Mouse (Mus musculus): ENCODE results near the gene Abcg1. TPM values are rescaled to one million over a fixed set of nuclear protein-coding genes. Genes with fewer than 3 reads are reported as not detected.
A peak's percentile ranks its signal among the peaks of the same experiment; 100 is the strongest.

Abcg1 gene
- polyA plus RNA-seq, 1 experiment from 2014 or later, result 10.1 TPM

GRCm38 (mm10) chr17:31074053-31074590 is 16.6 kb downstream of the Abcg1 start:
- H3K36me3 ChIP-seq (ENCODE audit: control insufficient read depth, insufficient read depth, low read length), result no peaks in the 10 kb centered on the region
- H3K27me3 ChIP-seq (ENCODE audit: control insufficient read depth, insufficient read depth, low read length), result no peaks in the 10 kb centered on the region
- ATAC-seq (ENCODE audit: insufficient number of reproducible peaks, insufficient read depth, low FRiP score, low read depth), result no peak
- H3K9me3 ChIP-seq (ENCODE audit: control insufficient read depth, low read length), result no peaks in the 10 kb centered on the region
- peaks cover 50 to 69% of the 10 kb centered on the region in 2 experiments for H3K4me1 ChIP-seq (ENCODE audit: control insufficient read depth in 2 of 2, insufficient read depth in 2 of 2, low read length in 2 of 2)
- 24% methylated on average over 7 of the region's 7 CpGs for WGBS
- peak overlapping the region; percentile 37 to 85; a peak in 3 of 4 replicates for H3K27ac ChIP-seq (replicated peaks in 1 of 2; ENCODE audit: control insufficient read depth in 1 of 2, insufficient read depth in 1 of 2, low read depth in 2 of 2, low read length in 2 of 2)
- peak overlapping the region; percentile 64 for H3K4me2 ChIP-seq (ENCODE audit: low read length)
- 0 out of 4 replicates have a peak overlapping the region, but pooled peaks of 1 of the 2 experiments have one; percentile 10 for H3K4me3 ChIP-seq (ENCODE audit: control insufficient read depth in 1 of 2, insufficient read depth in 1 of 2, low read depth in 1 of 2, low read length in 2 of 2)
- no peak overlapping the region; the same call in 1 of the 2 replicates for H3K9ac ChIP-seq (ENCODE audit: low read length)

- Histone ChIP-seq H3K27ac (replicated peaks in 1 of 2; ENCODE audit: control insufficient read depth in 1 of 2, insufficient read depth in 1 of 2, low read depth in 2 of 2, low read length in 2 of 2) (peak overlapping the region in 1 of 2 experiments; percentile 85; a peak in 2 of 4 replicates), H3K9ac (ENCODE audit: low read length) (no peak overlapping the region), H3K4me2 (ENCODE audit: low read length) (no peak overlapping the region), H3K9me3 (ENCODE audit: control insufficient read depth, low read length) (no peaks in the 10 kb centered on the region), H3K36me3 (ENCODE audit: control insufficient read depth, insufficient read depth, low read length) (no peaks in the 10 kb centered on the region), H3K27me3 (ENCODE audit: control insufficient read depth, insufficient read depth, low read length) (no peaks in the 10 kb centered on the region), H3K4me1 (ENCODE audit: control insufficient read depth in 2 of 2, insufficient read depth in 2 of 2, low read length in 2 of 2) (peaks cover 50 to 67% of the 10 kb centered on the region in 2 experiments), H3K4me3 (ENCODE audit: control insufficient read depth in 1 of 2, insufficient read depth in 1 of 2, low read depth in 1 of 2, low read length in 2 of 2) (no peak overlapping the region)
- 55% methylated on average over 3 of the region's 3 CpGs for WGBS
- no peak for ATAC-seq (ENCODE audit: insufficient number of reproducible peaks, insufficient read depth, low FRiP score, low read depth)
Measured at GRCm38 (mm10) chr17:31074666-31075065, 17.2 kb downstream of the Abcg1 start.

GRCm38 (mm10) chr17:31075471-31075870 is 18.0 kb downstream of the Abcg1 start:
- ATAC-seq (ENCODE audit: insufficient number of reproducible peaks, insufficient read depth, low FRiP score, low read depth), result no peak
- Histone ChIP-seq H3K9me3 (ENCODE audit: control insufficient read depth, low read length) (no peaks in the 10 kb centered on the region), H3K36me3 (ENCODE audit: control insufficient read depth, insufficient read depth, low read length) (no peaks in the 10 kb centered on the region), H3K4me2 (ENCODE audit: low read length) (no peak overlapping the region), H3K27me3 (ENCODE audit: control insufficient read depth, insufficient read depth, low read length) (no peaks in the 10 kb centered on the region), H3K27ac (replicated peaks in 1 of 2; ENCODE audit: control insufficient read depth in 1 of 2, insufficient read depth in 1 of 2, low read depth in 2 of 2, low read length in 2 of 2) (peak overlapping the region in 1 of 2 experiments; percentile 85; a peak in 2 of 4 replicates), H3K4me3 (ENCODE audit: control insufficient read depth in 1 of 2, insufficient read depth in 1 of 2, low read depth in 1 of 2, low read length in 2 of 2) (no peak overlapping the region), H3K4me1 (ENCODE audit: control insufficient read depth in 2 of 2, insufficient read depth in 2 of 2, low read length in 2 of 2) (peaks cover 50 to 66% of the 10 kb centered on the region in 2 experiments), H3K9ac (ENCODE audit: low read length) (no peak overlapping the region)
- WGBS, result 71% methylated on average over 5 of the region's 5 CpGs

GRCm38 (mm10) chr17:31077561-31077960 is 20.1 kb downstream of the Abcg1 start:
- Histone ChIP-seq H3K9me3 (ENCODE audit: control insufficient read depth, low read length) (no peaks in the 10 kb centered on the region), H3K4me1 (ENCODE audit: control insufficient read depth in 2 of 2, insufficient read depth in 2 of 2, low read length in 2 of 2) (peaks cover 30 to 45% of the 10 kb centered on the region in 2 experiments), H3K4me3 (ENCODE audit: control insufficient read depth in 1 of 2, insufficient read depth in 1 of 2, low read depth in 1 of 2, low read length in 2 of 2) (no peak overlapping the region), H3K4me2 (ENCODE audit: low read length) (no peak overlapping the region), H3K27ac (replicated peaks in 1 of 2; ENCODE audit: control insufficient read depth in 1 of 2, insufficient read depth in 1 of 2, low read depth in 2 of 2, low read length in 2 of 2) (0 out of 4 replicates have a peak overlapping the region, but pooled peaks of 1 of the 2 experiments have one; percentile 37), H3K36me3 (ENCODE audit: control insufficient read depth, insufficient read depth, low read length) (no peaks in the 10 kb centered on the region), H3K9ac (ENCODE audit: low read length) (no peak overlapping the region), H3K27me3 (ENCODE audit: control insufficient read depth, insufficient read depth, low read length) (no peaks in the 10 kb centered on the region)
- 68% methylated on average over 5 of the region's 5 CpGs for WGBS
- no peak for ATAC-seq (ENCODE audit: insufficient number of reproducible peaks, insufficient read depth, low FRiP score, low read depth)

- Histone ChIP-seq H3K9ac (ENCODE audit: low read length) (no peak overlapping the region), H3K27ac (replicated peaks in 1 of 2; ENCODE audit: control insufficient read depth in 1 of 2, insufficient read depth in 1 of 2, low read depth in 2 of 2, low read length in 2 of 2) (peak overlapping the region; percentile 1 to 37; a peak in 3 of 4 replicates), H3K4me3 (ENCODE audit: control insufficient read depth in 1 of 2, insufficient read depth in 1 of 2, low read depth in 1 of 2, low read length in 2 of 2) (no peak overlapping the region), H3K36me3 (ENCODE audit: control insufficient read depth, insufficient read depth, low read length) (no peaks in the 10 kb centered on the region), H3K4me1 (ENCODE audit: control insufficient read depth in 2 of 2, insufficient read depth in 2 of 2, low read length in 2 of 2) (peaks cover 23 to 35% of the 10 kb centered on the region in 2 experiments), H3K4me2 (ENCODE audit: low read length) (no peak overlapping the region), H3K9me3 (ENCODE audit: control insufficient read depth, low read length) (no peaks in the 10 kb centered on the region), H3K27me3 (ENCODE audit: control insufficient read depth, insufficient read depth, low read length) (no peaks in the 10 kb centered on the region)
- no peak for ATAC-seq (ENCODE audit: insufficient number of reproducible peaks, insufficient read depth, low FRiP score, low read depth)
- WGBS, result 81% methylated on average over 11 of the region's 11 CpGs
Measured at GRCm38 (mm10) chr17:31078581-31078980, 21.1 kb downstream of the Abcg1 start.

- Histone ChIP-seq H3K4me3 (ENCODE audit: control insufficient read depth in 1 of 2, insufficient read depth in 1 of 2, low read depth in 1 of 2, low read length in 2 of 2) (no peak overlapping the region), H3K27ac (replicated peaks in 1 of 2; ENCODE audit: control insufficient read depth in 1 of 2, insufficient read depth in 1 of 2, low read depth in 2 of 2, low read length in 2 of 2) (peak overlapping the region; percentile 36 to 71), H3K9me3 (ENCODE audit: control insufficient read depth, low read length) (no peaks in the 10 kb centered on the region), H3K4me1 (ENCODE audit: control insufficient read depth in 2 of 2, insufficient read depth in 2 of 2, low read length in 2 of 2) (peaks cover 19 to 28% of the 10 kb centered on the region in 2 experiments), H3K9ac (ENCODE audit: low read length) (0 out of 2 replicates have a peak overlapping the region, but pooled peaks have one; percentile 6), H3K36me3 (ENCODE audit: control insufficient read depth, insufficient read depth, low read length) (no peaks in the 10 kb centered on the region), H3K27me3 (ENCODE audit: control insufficient read depth, insufficient read depth, low read length) (no peaks in the 10 kb centered on the region), H3K4me2 (ENCODE audit: low read length) (no peak overlapping the region)
- ATAC-seq (ENCODE audit: insufficient number of reproducible peaks, insufficient read depth, low FRiP score, low read depth), result peak; percentile 50; the same call in 1 of the 2 replicates
- 44% methylated on average over 12 of the region's 12 CpGs for WGBS
Measured at GRCm38 (mm10) chr17:31079078-31079840, 21.8 kb downstream of the Abcg1 start.

GRCm38 (mm10) chr17:31082296-31083078 is 25.0 kb downstream of the Abcg1 start:
- H3K27ac ChIP-seq (replicated peaks in 1 of 2; ENCODE audit: control insufficient read depth in 1 of 2, insufficient read depth in 1 of 2, low read depth in 2 of 2, low read length in 2 of 2), result no peak overlapping the region
- no peaks in the 10 kb centered on the region for H3K27me3 ChIP-seq (ENCODE audit: control insufficient read depth, insufficient read depth, low read length)
- no peak overlapping the region for H3K9ac ChIP-seq (ENCODE audit: low read length)
- H3K4me1 ChIP-seq (ENCODE audit: control insufficient read depth in 2 of 2, insufficient read depth in 2 of 2, low read length in 2 of 2), result peaks cover 10 to 14% of the 10 kb centered on the region in 2 experiments; a peak in 3 of 4 replicates
- ATAC-seq (ENCODE audit: insufficient number of reproducible peaks, insufficient read depth, low FRiP score, low read depth), result no peak
- H3K4me2 ChIP-seq (ENCODE audit: low read length), result no peak overlapping the region
- H3K4me3 ChIP-seq (ENCODE audit: control insufficient read depth in 1 of 2, insufficient read depth in 1 of 2, low read depth in 1 of 2, low read length in 2 of 2), result no peak overlapping the region
- H3K36me3 ChIP-seq (ENCODE audit: control insufficient read depth, insufficient read depth, low read length), result no peaks in the 10 kb centered on the region
- H3K9me3 ChIP-seq (ENCODE audit: control insufficient read depth, low read length), result no peaks in the 10 kb centered on the region
- WGBS, result 86% methylated on average over 4 of the region's 4 CpGs
